Mouse (Mus musculus): ENCODE measurements around the gene Tmcc2. TPM values are rescaled to one million over a fixed set of nuclear protein-coding genes. Genes with fewer than 3 reads are reported as not detected.

Tmcc2 gene
- polyA plus RNA-seq, 1 experiment from 2014 or later: 342 TPM

DNA sequence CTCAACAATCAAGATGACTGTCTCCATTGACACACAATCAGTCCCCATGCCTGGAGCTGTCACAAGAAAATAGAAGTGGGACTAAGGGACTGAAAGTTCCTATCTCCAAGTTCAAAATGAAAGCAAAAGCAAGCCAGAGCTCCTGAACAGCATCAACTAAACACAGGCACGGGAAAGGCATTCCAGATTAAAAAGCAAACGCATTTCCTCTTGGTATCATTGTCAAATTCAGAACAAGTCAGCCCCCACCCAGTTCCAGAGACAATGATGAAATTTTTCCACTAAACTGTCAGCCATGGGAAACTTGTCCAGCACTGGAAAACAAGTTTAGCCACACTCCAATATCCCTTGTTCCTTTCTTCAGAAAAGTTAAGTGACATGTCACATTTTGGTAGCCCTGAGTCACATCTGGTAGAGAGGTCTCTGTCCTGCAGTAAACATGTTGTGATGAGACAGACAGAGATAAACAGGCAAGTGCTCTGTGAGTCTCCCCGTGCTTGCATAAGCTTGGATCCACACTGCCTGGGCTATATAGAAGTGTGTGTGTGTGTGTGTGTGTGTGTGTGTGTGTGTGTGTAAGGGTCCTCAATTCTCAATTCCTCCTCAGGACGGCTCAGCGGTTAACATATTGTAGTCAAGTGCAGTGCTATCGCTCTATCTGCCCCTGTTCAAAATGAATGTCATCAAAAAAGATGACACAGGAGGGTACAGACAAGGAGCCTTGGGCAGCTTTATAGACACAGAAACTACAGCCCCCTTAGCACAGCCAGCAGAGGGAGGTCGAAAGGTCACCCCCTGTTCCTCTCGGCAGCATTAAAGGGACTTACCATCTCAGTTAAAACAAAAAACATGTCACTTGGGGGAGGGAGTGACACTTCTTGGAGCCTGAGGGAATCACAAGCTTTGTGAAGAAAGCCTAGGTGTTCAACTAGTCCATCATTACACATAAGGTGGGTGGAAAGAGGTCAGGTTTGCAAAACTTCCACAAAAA is 2.0 kb downstream of the Tmcc2 start:
- peak overlapping the region; percentile 96 for H3K4me2 ChIP-seq
- WGBS (ENCODE audit: insufficient replicate concordance): 41% methylated on average over 8 of the region's 8 CpGs
- H3K9ac ChIP-seq: peak overlapping the region; percentile 85
- peak overlapping the region; percentile 75 for H3K4me3 ChIP-seq
- peaks cover 18% of the 10 kb centered on the region for H3K27me3 ChIP-seq (replicated peaks)
- peaks cover 77% of the 10 kb centered on the region for H3K4me1 ChIP-seq
- H3K9me3 ChIP-seq (replicated peaks): no peaks in the 10 kb centered on the region
- peaks cover 18% of the 10 kb centered on the region for H3K36me3 ChIP-seq
- ATAC-seq: peak; percentile 60
- peak overlapping the region; percentile 92 for H3K27ac ChIP-seq

DNA sequence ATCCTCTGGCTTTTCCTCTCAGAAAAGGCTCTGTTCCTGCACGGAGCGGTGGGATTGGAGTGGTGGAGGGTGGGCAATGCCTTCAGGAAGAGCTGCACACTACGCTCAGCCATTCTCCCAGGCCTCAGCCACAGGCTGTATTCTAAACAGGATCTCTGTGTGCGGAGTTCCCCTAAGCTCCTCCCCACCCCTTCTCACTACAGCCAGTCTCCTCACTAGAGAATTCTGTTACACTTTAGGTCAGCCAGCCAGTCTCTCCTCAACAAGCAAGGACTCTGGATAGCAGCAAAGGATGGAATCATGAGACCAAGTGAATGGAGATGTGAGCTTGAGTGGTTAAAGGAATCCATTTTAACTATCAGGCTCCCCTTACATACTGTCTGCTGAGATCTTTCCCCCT is 3.1 kb downstream of the Tmcc2 start:
- H3K4me2 ChIP-seq: peak overlapping the region; percentile 96

DNA sequence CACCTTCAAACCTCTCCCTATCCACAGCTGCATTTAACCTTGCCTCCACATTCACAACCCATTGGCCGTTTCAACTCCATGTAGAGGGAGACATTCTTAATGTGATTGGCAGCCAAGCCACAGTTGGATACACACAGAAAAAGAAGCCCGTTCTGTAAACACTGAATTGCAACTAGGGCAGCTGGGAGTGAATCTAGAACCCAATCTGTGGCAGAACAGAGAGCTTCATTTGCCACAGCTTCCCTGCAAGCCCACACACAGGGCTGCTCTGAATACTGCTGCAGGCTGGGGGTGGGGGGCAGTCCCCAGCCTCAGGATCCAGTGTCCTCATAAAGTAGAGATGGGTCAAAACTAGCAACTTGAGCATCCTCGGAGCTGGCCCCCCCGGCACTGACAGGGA is 4.8 kb downstream of the Tmcc2 start:
- H3K4me3 ChIP-seq: peak overlapping the region; percentile 75
- no peaks in the 10 kb centered on the region for H3K27me3 ChIP-seq (replicated peaks)
- H3K9me3 ChIP-seq (replicated peaks): no peaks in the 10 kb centered on the region
- H3K4me2 ChIP-seq: peak overlapping the region; percentile 96
- peaks cover 33% of the 10 kb centered on the region for H3K36me3 ChIP-seq
- H3K4me1 ChIP-seq: peaks cover 97% of the 10 kb centered on the region
- ATAC-seq: no peak
- H3K9ac ChIP-seq: peak overlapping the region; percentile 85
- 84% methylated on average over 4 of the region's 4 CpGs for WGBS (ENCODE audit: insufficient replicate concordance)
- H3K27ac ChIP-seq: peak overlapping the region; percentile 71

More for the DNA sequence above, 3.1 kb downstream of the Tmcc2 start:
- Histone ChIP-seq H3K27ac (peak overlapping the region; percentile 92), H3K9me3 (replicated peaks) (no peaks in the 10 kb centered on the region), H3K4me3 (peak overlapping the region; percentile 75), H3K36me3 (peaks cover 26% of the 10 kb centered on the region), H3K27me3 (replicated peaks) (peaks cover 8% of the 10 kb centered on the region), H3K9ac (peak overlapping the region; percentile 85), H3K4me1 (peaks cover 88% of the 10 kb centered on the region)
- ATAC-seq: peak; percentile 46; the same call in 1 of the 2 replicates
- WGBS (ENCODE audit: insufficient replicate concordance): 48% methylated on average over 4 of the region's 4 CpGs

DNA sequence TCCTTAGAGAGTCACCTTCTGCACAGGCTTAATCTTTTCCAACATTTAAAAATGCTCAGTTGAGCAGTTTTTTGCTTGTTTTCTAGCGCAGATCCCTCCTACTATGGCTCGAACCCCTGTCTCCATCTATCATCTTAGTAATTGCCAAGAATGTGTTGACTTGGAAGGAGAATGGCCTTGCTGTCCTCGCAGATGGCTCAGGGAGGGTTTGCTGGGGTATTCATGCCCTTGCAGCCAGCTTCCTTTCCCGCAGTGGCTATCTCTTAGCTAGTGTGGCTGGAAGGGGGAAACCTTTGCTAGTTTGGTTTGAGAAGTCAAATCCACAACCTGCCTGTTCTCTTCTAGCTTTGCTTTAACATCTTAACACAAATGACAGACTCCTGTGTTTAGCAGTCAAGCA is 5.4 kb downstream of the Tmcc2 start:
- peak overlapping the region; percentile 85 for H3K9ac ChIP-seq
- peaks cover 38% of the 10 kb centered on the region for H3K36me3 ChIP-seq
- WGBS (ENCODE audit: insufficient replicate concordance): 62% methylated on average over 4 of the region's 4 CpGs
- H3K27me3 ChIP-seq (replicated peaks): no peaks in the 10 kb centered on the region
- ATAC-seq: no peak
- H3K27ac ChIP-seq: peak overlapping the region; percentile 71
- no peaks in the 10 kb centered on the region for H3K9me3 ChIP-seq (replicated peaks)
- peaks cover 98% of the 10 kb centered on the region for H3K4me1 ChIP-seq
- peak overlapping the region; percentile 96 for H3K4me2 ChIP-seq
- H3K4me3 ChIP-seq: peak overlapping the region; percentile 23; the same call in 1 of the 2 replicates

GRCm38 (mm10) chr1:132385266-132385665 is 5.8 kb downstream of the Tmcc2 start:
- peaks cover 98% of the 10 kb centered on the region for H3K4me1 ChIP-seq
- H3K9me3 ChIP-seq (replicated peaks): no peaks in the 10 kb centered on the region
- WGBS (ENCODE audit: insufficient replicate concordance): 58% methylated on average over 14 of the region's 14 CpGs
- peak overlapping the region; percentile 96 for H3K4me2 ChIP-seq
- H3K4me3 ChIP-seq: peak overlapping the region; percentile 8; the same call in 1 of the 2 replicates
- peak overlapping the region; percentile 85; the same call in 1 of the 2 replicates for H3K9ac ChIP-seq
- peaks cover 43% of the 10 kb centered on the region for H3K36me3 ChIP-seq
- no peak for ATAC-seq
- no peaks in the 10 kb centered on the region for H3K27me3 ChIP-seq (replicated peaks)
- H3K27ac ChIP-seq: peak overlapping the region; percentile 71

DNA sequence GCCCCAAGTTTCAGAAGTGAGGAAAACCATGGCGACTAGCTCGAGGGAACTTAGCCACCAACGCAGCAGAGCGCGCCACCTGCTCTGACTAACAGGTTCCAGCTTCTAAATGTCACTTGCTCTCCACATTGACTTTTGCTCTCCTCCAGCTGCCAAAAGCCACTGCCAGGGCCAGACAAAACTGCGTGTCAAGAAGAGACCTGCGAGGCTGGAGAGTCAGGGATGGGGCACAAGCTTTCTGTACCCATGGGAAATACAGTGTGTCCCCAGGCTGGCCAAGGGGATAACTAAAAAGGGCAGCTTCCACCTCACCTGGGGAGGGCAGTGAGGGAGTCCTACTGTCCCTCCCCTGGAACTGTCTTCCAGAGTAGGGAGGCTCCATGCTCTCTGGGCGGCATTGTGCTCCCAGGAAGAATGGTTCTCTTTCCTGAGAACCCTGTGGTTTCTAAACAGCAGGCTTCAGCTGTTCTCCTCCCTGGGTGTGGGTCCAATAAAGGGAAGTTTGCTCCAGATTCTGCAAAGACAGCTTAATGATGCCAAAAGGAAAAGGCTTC is 7.0 kb downstream of the Tmcc2 start:
- peaks cover 99% of the 10 kb centered on the region for H3K4me1 ChIP-seq
- H3K4me3 ChIP-seq: no peak overlapping the region
- WGBS (ENCODE audit: insufficient replicate concordance): 89% methylated on average over 8 of the region's 8 CpGs
- H3K36me3 ChIP-seq: peaks cover 54% of the 10 kb centered on the region
- H3K27ac ChIP-seq: peak overlapping the region; percentile 71; the same call in 1 of the 2 replicates
- peak overlapping the region; percentile 96 for H3K4me2 ChIP-seq
- H3K9ac ChIP-seq: peak overlapping the region; percentile 28; the same call in 1 of the 2 replicates
- ATAC-seq: no peak
- H3K9me3 ChIP-seq (replicated peaks): no peaks in the 10 kb centered on the region
- H3K27me3 ChIP-seq (replicated peaks): no peaks in the 10 kb centered on the region

GRCm38 (mm10) chr1:132381929-132382328 is 9.2 kb downstream of the Tmcc2 start:
- peak overlapping the region; percentile 65 for H3K4me2 ChIP-seq
- H3K4me3 ChIP-seq: peak overlapping the region; percentile 32
- WGBS (ENCODE audit: insufficient replicate concordance): 23% methylated on average over 10 of the region's 10 CpGs
- H3K9me3 ChIP-seq (replicated peaks): no peaks in the 10 kb centered on the region
- peaks cover 100% of the 10 kb centered on the region for H3K4me1 ChIP-seq
- H3K9ac ChIP-seq: peak overlapping the region; percentile 68
- peak overlapping the region; percentile 95 for H3K27ac ChIP-seq
- peak; percentile 90 for ATAC-seq
- peaks cover 73% of the 10 kb centered on the region for H3K36me3 ChIP-seq
- H3K27me3 ChIP-seq (replicated peaks): no peaks in the 10 kb centered on the region

- 84% methylated on average over 27 of the region's 27 CpGs for WGBS (ENCODE audit: insufficient replicate concordance)
- H3K9me3 ChIP-seq (replicated peaks): no peaks in the 10 kb centered on the region
- H3K27me3 ChIP-seq (replicated peaks): no peaks in the 10 kb centered on the region
- peaks cover 100% of the 10 kb centered on the region for H3K4me1 ChIP-seq
- H3K9ac ChIP-seq: peak overlapping the region; percentile 68
- H3K4me2 ChIP-seq: peak overlapping the region; percentile 73
- H3K36me3 ChIP-seq: peaks cover 71% of the 10 kb centered on the region
- peak overlapping the region; percentile 95 for H3K27ac ChIP-seq
- no peak for ATAC-seq
- no peak overlapping the region; the same call in 1 of the 2 replicates for H3K4me3 ChIP-seq
Measured at GRCm38 (mm10) chr1:132380550-132381100, 10.5 kb downstream of the Tmcc2 start.

GRCm38 (mm10) chr1:132377811-132378210 is 13.3 kb downstream of the Tmcc2 start:
- no peak for ATAC-seq
- peak overlapping the region; percentile 95 for H3K27ac ChIP-seq
- H3K36me3 ChIP-seq: peaks cover 82% of the 10 kb centered on the region
- peaks cover 100% of the 10 kb centered on the region for H3K4me1 ChIP-seq
- peak overlapping the region; percentile 52 for H3K9ac ChIP-seq
- H3K9me3 ChIP-seq (replicated peaks): no peaks in the 10 kb centered on the region
- peak overlapping the region; percentile 73 for H3K4me2 ChIP-seq
- peak overlapping the region; percentile 13; the same call in 1 of the 2 replicates for H3K4me3 ChIP-seq
- H3K27me3 ChIP-seq (replicated peaks): no peaks in the 10 kb centered on the region
- WGBS (ENCODE audit: insufficient replicate concordance): 39% methylated on average over 3 of the region's 3 CpGs

DNA sequence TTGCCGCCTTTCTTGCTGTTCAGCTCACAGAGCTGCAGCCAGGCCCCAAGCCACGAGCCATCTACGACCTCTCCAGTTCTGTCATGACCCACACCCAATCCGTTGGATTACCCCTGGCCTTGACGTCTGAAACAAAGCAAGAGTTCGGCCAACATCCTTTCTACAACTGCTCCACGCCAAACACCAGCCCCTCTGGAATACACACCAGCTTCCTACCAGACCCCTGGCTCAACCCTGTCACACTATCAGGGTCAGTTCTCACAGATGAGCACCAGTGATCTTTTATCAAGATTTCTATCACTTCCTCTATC is 14.1 kb downstream of the Tmcc2 start:
- Histone ChIP-seq H3K9me3 (replicated peaks) (no peaks in the 10 kb centered on the region), H3K4me2 (peak overlapping the region; percentile 73), H3K36me3 (peaks cover 90% of the 10 kb centered on the region), H3K27me3 (replicated peaks) (no peaks in the 10 kb centered on the region), H3K4me1 (peaks cover 100% of the 10 kb centered on the region), H3K27ac (peak overlapping the region; percentile 95), H3K4me3 (no peak overlapping the region), H3K9ac (peak overlapping the region; percentile 51)
- no peak for ATAC-seq
- WGBS (ENCODE audit: insufficient replicate concordance): 58% methylated on average over 7 of the region's 7 CpGs

DNA sequence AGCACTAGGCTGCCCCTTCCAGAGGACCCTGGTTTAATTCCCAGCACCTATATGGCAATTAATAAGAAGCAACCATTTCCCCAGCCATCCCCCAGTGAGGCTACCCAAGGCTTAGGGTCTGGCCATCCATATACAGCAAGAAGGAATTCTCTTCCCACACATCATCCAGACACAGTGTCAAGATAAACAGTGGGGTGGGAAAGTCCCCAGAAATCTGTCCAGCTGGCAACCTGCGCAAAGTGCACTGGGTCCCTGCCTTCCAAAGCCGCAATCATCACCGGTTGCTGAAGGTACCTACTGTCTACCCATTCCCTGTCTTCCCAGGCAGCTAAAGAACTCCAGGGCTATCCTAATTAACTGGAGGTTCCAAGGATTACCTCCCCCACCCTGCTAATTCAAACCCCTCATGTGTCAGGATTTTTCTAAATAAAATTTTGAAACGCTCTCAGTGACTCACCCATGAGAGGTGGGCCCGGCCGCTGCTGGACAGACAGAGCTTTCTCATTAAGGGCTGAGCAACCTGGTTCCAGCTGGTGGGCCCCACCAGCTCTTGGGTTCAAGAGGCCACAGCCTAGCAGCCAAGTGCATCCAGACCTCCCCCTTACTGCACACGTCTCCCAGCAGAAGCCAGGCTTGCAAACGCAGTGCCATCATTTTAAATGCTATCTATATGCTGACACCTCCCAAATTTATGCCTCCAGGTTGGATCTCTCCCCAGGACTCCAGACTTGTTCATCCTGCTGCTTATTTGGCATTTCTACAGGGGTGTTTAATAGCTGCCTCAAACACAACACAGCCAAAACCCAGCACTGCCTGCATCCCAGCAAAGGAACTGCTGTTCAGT is 14.6 kb downstream of the Tmcc2 start:
- Histone ChIP-seq H3K27me3 (replicated peaks) (no peaks in the 10 kb centered on the region), H3K36me3 (peaks cover 91% of the 10 kb centered on the region), H3K4me3 (peak overlapping the region; percentile 41; the same call in 1 of the 2 replicates), H3K4me2 (peak overlapping the region; percentile 73), H3K27ac (peak overlapping the region; percentile 95), H3K9me3 (replicated peaks) (no peaks in the 10 kb centered on the region), H3K4me1 (peaks cover 100% of the 10 kb centered on the region), H3K9ac (peak overlapping the region; percentile 51)
- ATAC-seq: no peak
- 86% methylated on average over 8 of the region's 8 CpGs for WGBS (ENCODE audit: insufficient replicate concordance)
